Mouse (Mus musculus) layer of hippocampus, postnatal 10 days (tissue): Measurements from ENCODE around the gene Mef2d. TPM values are rescaled to one million over a fixed set of nuclear protein-coding genes. Genes with fewer than 3 reads are reported as not detected.
"Not testable (repeated sequence)": the region's sequence is repeated elsewhere in the genome, so short reads cannot be mapped to it uniquely, and the experiment has no call there.

Experiments
- DNase-seq, 2 experiments: peaks; one replicate each; pipeline ENCODE4 v3.0.0; 2021; ENCODE audit warnings: low spot score in 2 of 2
- total RNA-seq, 2 experiments: library from RNA; stranded (reverse); gene quantifications; 2 replicates each; pipeline ENCODE4 v1.2.3; 2021

Mef2d gene
- total RNA-seq, 2 experiments from 2014 or later = 125 to 126 TPM

DNA sequence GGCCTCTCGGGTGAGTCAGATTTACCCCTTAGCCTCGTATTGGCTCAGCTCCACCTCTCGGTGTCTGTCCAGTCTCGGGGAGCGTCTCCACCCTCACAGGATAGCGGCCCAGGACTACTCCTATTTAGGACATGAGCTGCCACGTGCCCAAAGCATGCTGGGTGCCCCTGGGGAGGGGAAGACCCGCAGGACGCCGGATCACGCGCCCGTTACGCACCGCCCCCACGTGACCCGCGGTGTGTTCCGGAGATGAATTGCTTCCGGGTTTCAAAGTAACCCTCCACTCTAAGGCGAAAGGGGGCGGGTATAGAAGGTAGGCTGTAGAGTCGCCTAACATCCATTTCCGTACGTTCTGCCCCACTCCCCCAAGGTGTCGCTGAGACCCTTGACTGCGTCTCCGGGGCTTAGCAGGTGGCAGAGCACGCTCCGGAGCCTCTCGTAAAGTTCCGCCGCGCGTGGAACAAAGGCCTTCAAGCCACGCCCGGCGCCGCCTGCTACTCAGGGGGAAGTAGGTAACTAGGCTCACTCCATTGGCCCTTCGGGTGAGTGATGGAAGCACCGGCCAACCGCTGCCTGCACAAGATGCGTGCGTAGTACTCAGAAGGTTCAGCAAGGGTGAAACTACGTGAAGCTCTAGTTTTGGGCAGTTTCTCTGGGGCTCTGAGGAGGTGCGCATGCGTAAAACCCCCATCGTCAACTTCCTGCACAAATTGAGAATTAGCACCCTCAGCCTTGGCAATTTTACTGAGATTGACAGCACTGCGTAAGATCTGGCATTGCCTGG is 35.6 kb downstream of the Mef2d start:
- peak; percentile 99 for DNase-seq

DNA sequence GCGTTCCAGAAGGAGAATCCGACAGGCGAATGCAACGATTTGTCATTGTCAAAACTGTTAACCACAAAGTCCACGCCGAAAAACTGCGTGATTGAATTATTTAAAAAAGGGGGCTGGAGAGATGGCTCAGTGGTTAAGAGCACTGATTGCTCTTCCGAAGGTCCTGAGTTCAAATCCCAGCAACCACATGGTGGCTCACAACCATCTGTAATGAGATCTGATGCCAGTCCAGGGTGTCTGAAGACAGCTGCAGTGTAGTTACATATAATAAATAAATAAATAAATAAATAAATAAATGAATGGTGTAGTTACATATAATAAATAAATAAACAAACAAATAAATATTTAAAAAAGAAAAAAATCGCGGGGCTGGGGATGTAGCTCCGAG is 36.2 kb downstream of the Mef2d start:
- DNase-seq = not testable (repeated sequence)

DNA sequence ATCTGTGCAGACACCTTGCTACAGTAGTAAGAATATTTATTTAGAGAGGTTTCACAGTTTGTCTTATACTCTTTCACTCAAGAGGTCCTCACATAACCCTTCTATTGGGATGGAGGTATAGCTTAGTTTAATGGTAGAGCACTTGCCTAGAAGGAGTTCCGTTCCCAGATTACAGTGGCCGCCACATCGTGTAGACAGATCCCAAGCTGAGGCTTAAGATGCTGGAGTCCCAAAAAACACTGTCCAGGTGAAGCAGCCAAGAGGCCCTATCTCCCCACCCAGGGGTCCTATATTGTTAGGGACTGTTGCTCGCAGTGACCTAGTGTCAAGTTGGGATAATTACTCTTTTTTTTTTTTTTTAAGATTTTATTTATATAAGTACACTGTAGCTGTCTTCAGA is 36.8 kb downstream of the Mef2d start:
- DNase-seq = no peak

DNA sequence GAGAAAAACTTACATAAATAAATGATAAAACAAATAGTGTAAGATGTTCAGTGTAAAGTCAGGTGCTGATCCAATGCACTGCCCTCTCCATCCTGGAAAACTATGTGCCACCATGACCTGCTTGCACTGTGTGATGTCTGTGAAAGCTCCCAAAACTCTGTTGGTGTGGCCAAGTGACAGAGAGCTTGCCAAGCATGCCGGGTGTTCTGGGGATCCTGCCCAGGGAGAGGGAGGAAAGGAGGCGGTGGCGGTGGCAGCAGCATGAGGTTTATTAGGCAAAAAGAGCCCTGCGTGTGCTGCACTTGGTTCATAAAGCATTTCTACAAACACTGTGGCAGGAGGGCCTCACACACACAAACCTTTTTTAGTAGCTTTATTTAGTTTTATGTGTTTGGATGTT is 39.2 kb downstream of the Mef2d start:
- peak; percentile 71 to 77 for DNase-seq

DNA sequence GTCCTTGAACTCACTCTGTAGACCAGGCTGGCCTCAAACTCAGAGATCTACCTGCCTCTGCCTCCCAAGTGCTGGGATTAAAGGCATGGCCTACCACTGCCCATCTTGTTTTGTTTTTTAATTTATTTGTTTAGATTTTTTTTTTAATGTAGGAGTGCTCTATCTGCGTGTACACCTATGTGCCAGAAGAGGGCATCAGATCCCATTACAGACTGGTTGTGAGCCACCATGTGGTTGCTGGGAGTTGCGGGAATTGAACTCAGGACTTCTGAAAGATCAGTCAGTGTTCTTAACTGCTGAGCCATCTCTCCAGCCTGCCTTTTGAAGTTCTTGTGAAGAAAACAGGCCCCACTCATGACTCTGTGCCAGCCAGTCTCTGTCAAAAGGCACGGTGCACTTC is 44.3 kb downstream of the Mef2d start:
- no peak for DNase-seq

DNA sequence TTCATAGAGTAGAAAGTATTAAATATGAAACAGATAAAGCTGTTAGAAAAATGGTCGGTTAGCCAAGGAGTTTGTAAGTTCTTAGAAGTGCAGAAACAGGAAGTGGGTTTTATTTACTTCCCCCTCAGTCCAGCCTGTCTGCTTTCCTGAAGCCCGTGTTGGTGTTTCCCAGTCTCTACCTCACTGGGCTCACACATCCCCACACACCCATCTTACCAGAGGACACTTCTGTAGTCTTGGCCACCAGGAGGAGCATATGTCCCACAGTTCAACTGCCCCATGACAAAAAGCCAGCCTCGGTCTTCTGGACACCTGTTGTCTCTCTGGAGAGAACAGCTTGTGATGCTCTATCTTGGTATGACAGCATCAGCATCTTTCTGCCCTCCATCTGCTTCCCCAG is 49.0 kb downstream of the Mef2d start:
- DNase-seq = no peak

DNA sequence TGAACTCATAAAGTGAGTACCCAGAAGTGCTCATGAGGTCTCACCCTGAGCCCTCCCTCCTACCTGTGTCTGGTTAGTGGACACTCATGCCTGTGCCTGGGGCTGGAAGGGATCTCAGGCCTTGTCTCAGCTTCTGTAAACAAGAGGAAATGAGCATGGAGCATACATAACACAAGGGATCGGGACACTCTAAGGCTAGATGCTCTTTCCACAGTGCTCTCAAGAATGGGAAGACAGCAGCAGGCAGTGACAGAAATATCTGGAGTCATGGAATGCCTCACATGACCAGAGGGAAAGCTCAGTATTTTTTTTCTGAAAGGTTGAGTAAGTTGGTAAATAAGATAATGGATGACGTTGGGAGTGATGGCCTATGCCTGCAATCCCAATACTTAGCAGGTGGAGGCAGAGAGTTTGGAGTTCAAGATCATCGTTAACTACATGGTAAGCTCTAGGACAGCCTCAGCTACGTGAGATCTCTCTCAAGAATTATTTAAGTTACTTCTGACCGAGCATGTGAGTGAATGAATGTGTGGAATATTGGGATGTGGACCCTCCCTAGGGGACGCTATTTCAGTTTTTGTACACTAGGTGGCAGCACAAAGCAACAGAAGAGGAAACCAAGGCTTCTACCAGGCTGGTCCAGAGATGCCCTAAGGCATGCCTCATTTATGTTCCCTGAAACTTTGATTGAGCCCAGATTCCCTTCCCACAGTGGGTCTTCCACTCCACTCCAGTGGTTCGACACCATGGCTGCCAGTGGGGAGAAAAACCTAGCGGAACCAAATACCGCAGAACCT is 49.8 kb downstream of the Mef2d start:
- peak; percentile 65 to 77 for DNase-seq

DNA sequence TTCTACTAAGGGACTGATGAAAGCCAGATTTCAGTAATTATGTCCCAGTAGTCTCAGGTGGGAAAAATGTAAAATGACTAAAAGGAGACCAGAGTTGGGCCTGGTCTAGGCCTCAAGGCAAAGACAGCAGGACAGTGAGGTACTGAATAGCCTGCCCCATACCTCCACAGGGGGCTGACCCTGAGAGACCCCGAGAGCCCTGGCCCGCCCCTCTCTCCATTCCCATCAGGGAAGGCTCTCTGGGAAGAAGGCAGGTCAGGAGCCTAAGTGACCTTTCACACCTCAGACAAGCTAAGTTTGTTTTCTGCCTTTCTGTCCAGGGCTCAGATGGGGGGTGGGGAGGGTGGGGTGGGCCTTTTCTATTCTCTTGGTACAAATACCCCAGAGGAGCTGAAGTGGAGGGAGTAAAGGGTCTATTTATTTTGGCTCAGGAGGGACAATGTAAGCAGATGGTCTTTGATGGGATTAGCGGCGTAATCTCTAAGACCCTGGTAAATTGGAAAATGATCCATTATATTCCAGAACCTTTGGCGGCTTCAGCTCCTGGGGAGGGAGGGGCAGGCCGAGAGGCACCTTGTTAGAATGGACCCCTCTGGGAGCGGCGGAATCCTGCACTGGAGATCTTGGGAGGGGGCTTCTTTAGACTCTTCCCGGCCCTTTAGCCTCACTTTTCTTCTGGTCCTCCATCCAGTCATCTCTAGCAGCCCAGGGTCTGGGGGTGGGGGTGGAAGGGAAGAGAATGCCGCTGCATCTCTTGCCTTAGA is 55.8 kb downstream of the Mef2d start:
- no peak for DNase-seq

DNA sequence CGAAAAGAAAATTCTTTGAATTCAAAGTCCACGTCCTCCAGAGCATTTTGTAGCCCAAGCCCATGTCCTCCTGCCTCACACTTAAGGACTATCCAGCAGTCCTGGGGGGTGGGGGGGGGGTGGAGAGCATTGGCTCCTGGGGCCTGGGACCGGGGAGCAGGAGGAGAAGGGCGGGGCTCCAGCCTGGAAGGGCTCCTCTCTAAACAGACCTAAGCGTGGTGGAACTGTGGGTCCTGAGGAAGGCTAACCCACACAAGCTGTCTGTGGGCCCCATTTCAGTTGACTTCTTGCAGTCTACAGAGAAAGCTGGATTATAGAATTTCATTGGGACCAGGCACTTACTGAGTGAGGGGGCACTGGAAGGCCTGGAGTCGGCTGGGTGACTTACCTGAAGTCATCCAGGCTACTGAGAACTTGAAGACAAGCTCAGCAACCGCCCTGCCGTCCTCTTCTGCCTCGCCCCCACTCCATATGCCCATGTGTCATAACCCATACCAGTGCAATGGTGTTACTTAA is 56.4 kb downstream of the Mef2d start:
- no peak for DNase-seq

DNA sequence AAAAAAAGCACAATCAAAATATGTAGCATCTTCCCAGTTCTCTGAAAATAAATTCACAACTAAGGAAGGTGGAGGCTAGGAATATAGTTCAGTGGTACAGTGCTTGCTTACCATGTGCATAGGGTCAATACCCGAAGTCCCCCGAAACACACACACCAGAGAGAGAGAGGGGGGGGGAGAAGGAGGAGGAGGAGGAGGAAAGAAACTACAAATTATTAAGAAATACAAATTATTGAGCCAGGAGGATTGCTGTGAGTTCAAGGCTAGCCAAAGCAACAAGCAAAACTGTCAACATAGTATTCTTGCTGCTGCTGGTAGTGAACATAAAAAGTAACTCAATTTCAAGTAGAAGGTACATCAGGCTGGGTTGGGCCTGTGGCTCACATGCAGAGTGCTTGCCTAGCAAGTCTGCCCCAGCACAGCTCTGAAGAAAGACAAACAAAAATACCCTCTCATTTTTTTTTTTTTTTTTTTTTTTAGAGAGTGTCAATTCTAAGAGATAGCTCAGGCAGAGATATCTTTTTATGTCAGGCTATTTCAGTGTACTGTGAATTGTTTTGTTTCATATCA is 57.5 kb downstream of the Mef2d start:
- DNase-seq = no peak

DNA sequence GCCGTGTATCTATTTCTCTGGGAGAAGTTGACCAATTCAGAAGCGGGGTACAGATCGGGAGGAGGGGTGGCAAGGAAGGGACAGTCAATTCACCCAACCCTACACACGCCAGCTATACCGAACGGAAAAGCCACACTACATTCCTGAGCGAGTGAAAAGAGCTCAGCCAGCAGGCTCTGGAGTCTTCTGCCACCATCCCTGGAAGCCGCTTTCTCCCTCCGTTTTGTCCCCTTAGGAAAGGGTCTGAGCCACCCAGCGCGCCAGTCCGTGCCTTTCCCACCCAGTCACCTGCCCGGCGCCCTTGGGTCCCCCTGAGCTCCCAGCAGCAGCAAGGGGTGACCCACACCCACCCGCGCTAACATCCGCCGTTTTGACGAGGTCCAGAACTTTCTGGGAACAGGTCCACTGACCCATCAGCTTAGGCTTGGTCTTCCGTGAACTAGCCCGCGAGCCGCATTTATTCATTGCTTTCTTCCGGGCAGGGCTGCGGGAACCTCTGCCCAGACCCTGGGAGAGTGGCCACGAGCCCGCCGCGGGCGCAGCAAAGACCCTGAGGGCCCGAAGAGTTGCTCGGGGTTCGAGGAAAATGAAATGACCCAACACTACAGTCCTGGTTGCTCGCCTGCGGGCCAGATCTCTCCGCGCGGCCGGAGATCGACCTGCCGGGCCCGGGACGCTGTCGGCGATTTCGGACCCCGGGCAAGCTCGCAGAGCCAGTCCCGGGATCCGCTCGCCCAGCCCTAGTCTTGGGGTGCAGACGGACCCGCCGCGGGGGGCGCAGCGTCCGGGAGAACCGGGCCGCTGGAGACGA is 58.2 kb downstream of the Mef2d start:
- peak in 1 of 2 experiments; percentile 65 for DNase-seq

DNA sequence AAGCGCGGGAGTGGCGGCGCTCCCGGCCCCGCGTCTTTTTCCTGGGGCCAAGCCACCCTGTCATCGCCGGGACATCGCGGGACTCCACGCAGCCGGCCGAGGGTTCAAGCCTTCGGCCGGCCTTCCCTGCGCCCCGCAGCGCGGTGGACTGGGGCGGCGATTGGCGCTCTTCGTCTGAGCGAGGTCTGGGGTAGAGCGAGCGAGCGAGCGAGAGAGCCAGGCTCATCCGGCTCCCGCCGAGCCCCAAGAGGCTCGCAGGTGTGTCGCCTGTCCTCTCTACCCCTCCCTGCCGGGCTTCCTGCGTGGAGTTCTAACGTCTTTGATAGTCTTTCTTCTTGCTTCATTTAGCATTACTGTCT is 58.8 kb downstream of the Mef2d start:
- DNase-seq = no peak

DNA sequence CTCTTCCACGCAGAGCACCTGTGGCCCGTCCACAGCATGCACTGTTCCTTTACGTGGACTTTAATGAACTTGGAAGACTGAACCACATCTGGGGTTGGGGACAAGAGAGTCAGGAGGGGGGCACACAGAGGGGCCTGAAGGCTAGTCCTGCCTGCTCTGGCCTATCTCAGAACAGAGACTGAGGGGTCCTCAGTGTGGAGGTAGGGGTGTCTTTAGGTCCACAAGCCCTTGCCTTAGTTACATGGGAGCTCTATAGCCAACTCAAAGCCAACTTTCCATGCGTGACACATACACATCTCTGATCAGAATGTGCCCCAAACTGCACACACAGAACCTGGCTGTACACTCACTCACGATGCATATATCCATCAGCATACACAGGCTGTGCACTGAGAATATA is 59.5 kb downstream of the Mef2d start:
- DNase-seq = no peak

DNA sequence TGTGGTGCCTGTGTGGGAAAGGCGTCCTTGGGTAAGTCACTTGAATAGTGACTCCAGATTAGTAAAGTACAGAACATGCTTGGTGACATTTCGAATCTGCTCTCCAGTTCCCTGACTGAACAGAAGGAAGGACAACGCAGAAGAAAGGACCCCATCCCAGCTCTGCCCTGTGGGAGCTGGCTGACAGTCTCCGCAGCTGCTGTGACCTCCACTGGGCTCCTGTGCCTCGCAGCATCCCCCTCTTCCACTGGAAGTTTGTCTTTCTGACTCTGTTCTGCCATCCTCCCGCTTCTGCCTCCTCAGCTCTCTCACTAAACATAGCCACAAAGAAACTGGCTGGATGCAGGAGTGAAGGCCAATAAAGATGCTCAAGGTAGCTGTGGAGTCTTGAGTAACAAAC is 60.8 kb downstream of the Mef2d start:
- DNase-seq = peak in 1 of 2 experiments; percentile 31

DNA sequence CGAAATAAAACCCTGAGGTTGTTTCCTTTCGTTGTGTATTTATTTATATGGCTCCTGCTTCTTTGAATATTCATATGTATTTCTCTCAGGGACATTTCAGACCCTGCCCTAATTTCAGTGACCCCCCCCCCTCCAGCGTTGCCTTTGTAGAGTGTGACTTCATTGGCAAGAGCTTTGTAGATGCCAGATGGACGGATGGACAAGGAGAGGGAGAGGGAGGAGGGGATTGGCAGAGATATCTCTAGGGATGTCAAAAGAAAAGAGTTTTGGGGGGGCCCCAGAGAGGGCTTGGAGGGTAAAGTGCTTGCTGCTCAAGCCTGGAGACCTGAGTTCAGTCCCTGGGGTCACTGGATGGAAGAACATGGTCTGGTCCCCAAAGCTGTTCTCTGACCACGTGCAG is 61.3 kb downstream of the Mef2d start:
- DNase-seq = no peak

DNA sequence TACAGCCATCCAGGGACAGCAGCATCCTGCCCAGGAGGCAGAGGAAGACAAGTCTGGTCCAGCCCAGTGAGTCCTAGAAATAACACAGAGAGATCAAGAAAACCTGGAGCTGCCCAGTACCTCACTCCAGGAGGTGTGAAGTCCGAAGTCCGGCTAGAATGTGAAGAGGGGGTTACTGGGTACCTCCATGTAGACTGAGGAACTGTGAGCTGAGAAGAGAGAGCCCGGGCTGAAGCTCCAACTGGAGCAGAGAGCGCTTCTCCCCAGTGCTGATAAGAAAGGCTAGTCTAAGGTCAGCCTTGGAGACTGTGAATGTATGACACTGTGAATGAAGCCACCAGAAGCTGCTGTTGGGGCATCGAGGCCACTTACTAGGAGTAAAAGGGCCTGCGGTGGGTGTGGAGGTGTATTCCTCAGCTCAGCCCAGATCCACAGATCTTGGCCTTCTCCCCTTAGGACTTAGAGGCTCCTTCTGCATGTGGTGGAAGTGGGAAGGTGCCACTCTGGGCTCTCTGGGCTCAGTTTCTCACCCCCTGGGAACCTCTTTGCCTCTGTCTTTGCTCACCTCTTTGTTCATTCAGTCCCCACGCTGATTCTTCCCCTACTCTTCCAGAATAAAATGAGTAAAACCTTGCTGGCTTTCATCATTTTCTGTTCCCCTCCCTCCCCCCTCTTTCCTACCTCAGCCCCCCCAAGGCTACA is 62.0 kb downstream of the Mef2d start:
- DNase-seq = peak in 1 of 2 experiments; percentile 32

DNA sequence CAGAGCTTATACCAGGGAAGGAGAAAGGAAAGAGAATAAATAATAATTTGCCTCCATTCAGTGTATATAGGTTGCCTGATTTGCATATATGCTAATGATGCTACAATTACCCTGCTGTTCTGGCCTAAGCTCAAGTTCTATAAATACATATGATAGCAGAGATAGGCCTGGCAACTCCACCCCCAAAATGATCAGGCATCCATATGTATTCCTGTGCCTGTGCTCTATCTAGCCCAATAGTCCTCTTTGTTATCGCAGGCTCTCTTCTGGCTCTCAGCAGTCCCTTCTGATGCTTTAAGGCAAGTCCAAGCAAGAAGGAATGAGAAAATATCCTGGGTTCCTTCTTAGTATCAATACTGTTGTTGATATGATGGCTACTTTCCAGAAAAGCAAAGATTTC is 62.6 kb downstream of the Mef2d start:
- DNase-seq = peak in 1 of 2 experiments; percentile 26

DNA sequence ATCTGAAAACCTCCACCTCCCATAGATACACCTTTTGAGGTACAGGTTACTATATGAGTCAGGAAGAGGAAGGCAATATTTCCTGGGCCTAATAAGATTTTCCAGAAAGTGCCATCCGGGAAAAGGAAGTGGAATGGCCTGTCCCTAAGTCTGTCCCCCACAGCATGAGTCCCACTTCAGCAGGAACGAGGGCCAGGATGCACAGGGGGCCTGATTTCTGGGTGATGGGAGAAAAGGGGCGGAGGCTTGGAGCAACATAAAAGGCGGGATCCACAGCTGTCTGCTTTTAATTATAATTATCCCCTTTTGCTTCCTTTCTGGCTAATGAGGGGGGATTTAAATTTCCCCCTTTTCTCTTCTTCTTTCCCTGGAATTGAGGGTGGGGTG is 63.0 kb downstream of the Mef2d start:
- DNase-seq = peak; percentile 51 to 52

DNA sequence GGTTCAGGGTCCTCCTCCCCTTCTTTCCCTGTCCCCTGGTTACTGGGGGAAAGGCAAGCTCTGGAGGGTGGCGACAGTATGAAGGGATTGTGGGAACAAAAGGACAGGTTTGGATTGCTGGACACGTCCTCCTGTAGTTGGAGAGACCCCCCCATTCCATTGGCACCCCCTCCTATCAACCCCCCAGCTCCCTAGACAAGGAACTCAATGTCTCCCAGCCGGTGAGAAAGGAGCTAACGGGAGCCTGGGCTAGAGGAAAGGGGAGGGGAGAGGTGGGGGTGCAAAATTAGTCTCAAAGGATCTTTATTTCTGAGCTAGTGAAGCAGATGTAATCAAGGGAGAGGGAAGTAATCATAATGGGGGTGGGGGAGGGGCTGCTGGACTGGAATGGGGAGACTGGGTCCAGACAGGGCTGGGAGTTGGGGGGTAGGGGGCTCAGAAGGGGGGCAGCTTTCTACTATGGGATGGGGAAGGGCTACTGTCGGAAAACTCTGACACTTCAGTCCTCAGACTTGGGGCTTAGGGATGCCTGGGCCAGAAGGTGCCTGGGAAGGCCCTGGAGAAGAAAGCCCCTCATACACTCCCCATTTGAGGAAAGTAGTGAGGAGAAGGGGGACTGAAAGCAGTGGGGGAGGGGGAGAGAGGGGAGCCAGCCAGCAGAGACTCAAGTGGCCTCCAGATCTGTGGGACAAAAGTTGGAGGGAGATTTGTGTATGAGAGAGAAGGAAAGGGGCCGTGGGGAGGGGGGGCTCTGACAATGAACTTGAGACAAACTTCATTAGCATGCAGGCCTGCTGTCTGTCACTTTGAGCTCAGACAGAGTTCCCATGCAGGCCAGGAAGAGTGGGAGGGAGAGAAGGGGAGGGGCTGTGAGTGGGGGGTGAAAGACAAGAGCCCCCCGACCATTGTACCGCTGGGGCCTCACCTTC is 63.7 kb downstream of the Mef2d start:
- DNase-seq = peak; percentile 41 to 60
